Mouse (Mus musculus): ENCODE measurements around the gene Trim10. TPM values are rescaled to one million over a fixed set of nuclear protein-coding genes. Genes with fewer than 3 reads are reported as not detected.

The Trim10 gene
- polyA plus RNA-seq, 2 experiments: 0.91 to 2.7 TPM

DNA sequence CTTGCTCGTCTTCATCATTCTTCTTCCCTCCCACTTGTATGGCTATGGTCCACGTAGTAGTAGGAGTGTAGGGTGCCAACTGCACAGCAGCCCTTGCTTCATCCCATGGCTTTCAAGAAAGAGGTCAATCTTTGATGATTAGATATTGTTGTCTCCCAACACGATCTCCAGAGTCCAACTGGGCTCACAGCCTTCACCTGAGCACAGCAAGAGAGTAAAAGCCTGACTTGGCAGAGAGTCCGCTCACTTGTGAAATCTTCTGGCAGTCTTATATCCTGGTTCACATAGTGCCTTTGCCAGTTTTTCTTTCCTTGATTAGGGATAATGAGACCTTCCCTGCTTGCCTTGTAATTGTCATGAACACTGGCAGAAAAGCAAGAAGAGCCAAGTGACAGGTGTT is 13.1 kb upstream of the Trim10 start:
- no peak for TF ChIP-seq POLR2A (IDR thresholded peaks at IDR 0.05; ENCODE audit: borderline replicate concordance, extremely low read depth, insufficient read depth, insufficient read length)
- H3K27ac ChIP-seq (replicated peaks; ENCODE audit: low read depth, low read length): no peak overlapping the region
- no peak overlapping the region for H3K4me2 ChIP-seq (replicated peaks; ENCODE audit: low read depth, low read length, severe bottlenecking)
- no peak overlapping the region for H3K4me3 ChIP-seq (replicated peaks; ENCODE audit: low read length)
- H3K36me3 ChIP-seq (ENCODE audit: control insufficient read depth, insufficient read depth, low read length): peaks cover 86% of the 10 kb centered on the region
- 94% methylated on average over 4 of the region's 4 CpGs for WGBS
- no peak overlapping the region for H3K9ac ChIP-seq (ENCODE audit: low read depth, low read length, severe bottlenecking)
- no peaks in the 10 kb centered on the region for H3K4me1 ChIP-seq (ENCODE audit: control insufficient read depth, insufficient read depth, low read length)
- H3K9me3 ChIP-seq (ENCODE audit: control insufficient read depth, low read length): no peaks in the 10 kb centered on the region
- DNase-seq (ENCODE audit: low spot score): no peak
- ATAC-seq (ENCODE audit: low FRiP score, low read depth): no peak
- H3K27me3 ChIP-seq (ENCODE audit: control insufficient read depth, insufficient read depth, low read length): no peaks in the 10 kb centered on the region

DNA sequence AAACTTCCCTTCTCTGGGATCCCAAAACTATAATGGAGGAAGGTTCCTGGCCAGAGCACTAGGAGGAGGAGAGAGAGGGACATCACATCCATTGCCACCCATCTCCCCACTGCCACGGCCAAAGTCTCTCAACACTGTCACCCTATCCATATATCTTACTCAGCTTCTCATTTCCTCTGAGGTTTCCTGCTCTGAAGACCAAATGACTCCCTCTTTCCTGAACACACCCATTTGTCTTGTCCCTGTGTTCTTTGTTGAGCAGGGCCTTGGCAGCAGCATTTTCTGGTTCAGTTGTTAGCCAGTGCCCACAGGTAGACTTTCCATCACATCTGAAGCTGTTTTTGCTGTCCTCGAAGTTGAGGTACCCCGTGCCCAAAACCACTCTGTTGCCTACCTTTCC is 11.2 kb upstream of the Trim10 start:
- H3K9me3 ChIP-seq (ENCODE audit: control insufficient read depth, low read length): no peaks in the 10 kb centered on the region
- no peak for TF ChIP-seq POLR2A (IDR thresholded peaks at IDR 0.05; ENCODE audit: borderline replicate concordance, extremely low read depth, insufficient read depth, insufficient read length)
- DNase-seq (ENCODE audit: low spot score) (no peak), ATAC-seq (ENCODE audit: low FRiP score, low read depth) (no peak)
- no peak overlapping the region for H3K4me2 ChIP-seq (replicated peaks; ENCODE audit: low read depth, low read length, severe bottlenecking)
- H3K4me3 ChIP-seq (replicated peaks; ENCODE audit: low read length): no peak overlapping the region
- no peak overlapping the region for H3K27ac ChIP-seq (replicated peaks; ENCODE audit: low read depth, low read length)
- H3K36me3 ChIP-seq (ENCODE audit: control insufficient read depth, insufficient read depth, low read length): peaks cover 67% of the 10 kb centered on the region
- H3K9ac ChIP-seq (ENCODE audit: low read depth, low read length, severe bottlenecking): no peak overlapping the region
- 89% methylated on average over 3 of the region's 3 CpGs for WGBS
- no peaks in the 10 kb centered on the region for H3K4me1 ChIP-seq (ENCODE audit: control insufficient read depth, insufficient read depth, low read length)
- H3K27me3 ChIP-seq (ENCODE audit: control insufficient read depth, insufficient read depth, low read length): no peaks in the 10 kb centered on the region

DNA sequence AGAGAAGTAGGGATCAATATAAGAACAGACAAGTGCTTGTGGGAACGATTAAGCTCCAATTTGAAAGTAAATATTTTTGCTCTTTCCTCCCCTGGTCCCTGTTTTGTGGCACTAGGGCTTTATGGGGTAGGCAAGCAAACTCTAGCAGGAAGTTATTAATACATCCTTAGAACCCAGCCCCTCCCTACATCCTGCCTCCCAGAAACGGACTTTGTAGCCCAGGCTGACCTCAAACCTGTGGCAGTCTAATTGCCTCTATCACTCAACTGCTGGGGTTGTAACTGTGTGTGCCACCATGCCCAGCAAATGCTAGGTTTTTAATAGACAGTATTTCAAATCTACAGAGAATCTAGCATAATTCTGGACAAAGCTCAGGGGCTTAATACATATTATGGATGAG is 7.7 kb upstream of the Trim10 start:
- H3K36me3 ChIP-seq (ENCODE audit: control insufficient read depth, insufficient read depth, low read length): peaks cover 33% of the 10 kb centered on the region
- no peak overlapping the region for H3K27ac ChIP-seq (replicated peaks; ENCODE audit: low read depth, low read length)
- ATAC-seq (ENCODE audit: low FRiP score, low read depth): no peak
- H3K4me1 ChIP-seq (ENCODE audit: control insufficient read depth, insufficient read depth, low read length): no peaks in the 10 kb centered on the region
- H3K4me3 ChIP-seq (replicated peaks; ENCODE audit: low read length): no peak overlapping the region
- no peak for TF ChIP-seq POLR2A (IDR thresholded peaks at IDR 0.05; ENCODE audit: borderline replicate concordance, extremely low read depth, insufficient read depth, insufficient read length)
- DNase-seq (ENCODE audit: low spot score): no peak
- H3K27me3 ChIP-seq (ENCODE audit: control insufficient read depth, insufficient read depth, low read length): peaks cover 5% of the 10 kb centered on the region; the same call in 1 of the 2 replicates
- WGBS: 37% methylated on average over 2 of the region's 2 CpGs
- H3K9me3 ChIP-seq (ENCODE audit: control insufficient read depth, low read length): no peaks in the 10 kb centered on the region
- H3K9ac ChIP-seq (ENCODE audit: low read depth, low read length, severe bottlenecking): no peak overlapping the region
- no peak overlapping the region for H3K4me2 ChIP-seq (replicated peaks; ENCODE audit: low read depth, low read length, severe bottlenecking)

DNA sequence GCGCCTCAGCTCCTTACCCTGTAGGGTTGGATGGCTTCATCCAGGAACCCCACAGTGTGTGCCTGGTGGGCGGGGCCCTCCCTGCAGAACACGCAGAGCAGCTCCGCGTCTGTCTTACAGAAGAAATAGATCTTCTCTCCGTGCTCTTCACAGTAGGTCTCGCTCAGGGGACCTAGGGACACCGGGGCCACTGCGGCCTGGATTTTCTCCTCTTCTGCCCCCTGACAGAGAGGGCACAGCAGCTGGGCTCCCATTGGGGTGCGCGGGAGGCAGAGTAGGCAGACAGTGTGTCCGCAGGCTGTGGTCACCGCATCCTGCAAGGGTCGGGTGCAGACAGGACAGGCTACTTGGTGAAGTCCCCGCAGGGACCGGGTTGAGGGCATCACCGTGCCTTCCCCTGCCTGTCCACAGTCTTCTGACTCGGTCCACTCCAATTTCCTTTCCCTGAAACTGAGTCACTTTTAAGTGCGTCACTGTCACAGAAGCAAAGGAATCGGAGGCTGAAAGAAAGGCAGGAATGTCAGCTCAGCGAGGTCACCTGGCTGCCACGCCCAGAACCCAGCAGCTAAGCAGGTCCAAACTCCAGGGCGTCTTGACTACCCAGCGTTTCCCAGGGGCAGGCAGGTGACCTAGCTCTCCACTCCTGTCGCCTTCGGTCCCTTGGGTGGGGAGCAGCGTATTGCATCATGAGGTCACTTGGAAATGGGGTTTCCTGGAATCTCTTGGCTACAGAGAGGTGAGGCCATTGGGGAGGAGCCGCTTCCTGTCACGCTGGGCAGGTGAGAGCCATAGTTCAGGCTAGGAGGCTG is 2.5 kb upstream of the Trim10 start, which contains the start of gene Trim15:
TSS of gene Trim15 (minus strand) at position 492 of the 809 bp plus-strand sequence.
- DNase-seq (ENCODE audit: low spot score) (no peak), ATAC-seq (ENCODE audit: low FRiP score, low read depth) (no peak)
- H3K27ac ChIP-seq (replicated peaks; ENCODE audit: low read depth, low read length): no peak within 1 kb of the TSS
- H3K9me3 ChIP-seq (ENCODE audit: control insufficient read depth, low read length): no peaks in the 10 kb centered on the region
- 12% methylated on average over 29 of the region's 29 CpGs for WGBS
- no peak for TF ChIP-seq POLR2A (IDR thresholded peaks at IDR 0.05; ENCODE audit: borderline replicate concordance, extremely low read depth, insufficient read depth, insufficient read length)
- no peak within 1 kb of the TSS for H3K9ac ChIP-seq (ENCODE audit: low read depth, low read length, severe bottlenecking)
- no peaks in the 10 kb centered on the region for H3K36me3 ChIP-seq (ENCODE audit: control insufficient read depth, insufficient read depth, low read length)
- H3K27me3 ChIP-seq (ENCODE audit: control insufficient read depth, insufficient read depth, low read length): peaks cover 12% of the 10 kb centered on the region; the same call in 1 of the 2 replicates
- H3K4me2 ChIP-seq (replicated peaks; ENCODE audit: low read depth, low read length, severe bottlenecking): no peak within 1 kb of the TSS
- H3K4me3 ChIP-seq (replicated peaks; ENCODE audit: low read length): no peak within 1 kb of the TSS
- no peaks in the 10 kb centered on the region for H3K4me1 ChIP-seq (ENCODE audit: control insufficient read depth, insufficient read depth, low read length)

DNA sequence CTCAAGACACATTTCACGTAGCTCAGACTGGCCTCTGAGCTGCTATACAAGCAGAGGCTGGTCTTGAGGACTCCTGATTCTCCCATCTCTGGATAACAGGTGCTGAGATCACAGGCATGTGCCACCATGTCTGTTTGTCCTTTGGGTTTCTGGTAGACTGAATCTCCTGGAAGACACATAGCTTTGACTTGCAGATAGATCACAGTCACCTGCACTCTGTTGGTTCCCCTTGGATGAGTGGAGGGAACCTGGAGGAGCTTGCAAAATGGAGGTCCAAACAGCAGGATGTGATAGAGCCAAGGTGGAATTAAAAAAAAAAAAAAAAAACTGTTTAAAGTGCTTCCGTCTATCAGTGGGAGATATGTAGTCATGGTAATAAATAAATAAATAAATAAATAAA is 538 bp upstream of the Trim10 start:
- H3K4me1 ChIP-seq (ENCODE audit: control insufficient read depth, insufficient read depth, low read length): no peaks in the 10 kb centered on the region
- H3K36me3 ChIP-seq (ENCODE audit: control insufficient read depth, insufficient read depth, low read length): no peaks in the 10 kb centered on the region
- ATAC-seq (ENCODE audit: low FRiP score, low read depth): no peak
- no peak for TF ChIP-seq POLR2A (IDR thresholded peaks at IDR 0.05; ENCODE audit: borderline replicate concordance, extremely low read depth, insufficient read depth, insufficient read length)
- no peaks in the 10 kb centered on the region for H3K9me3 ChIP-seq (ENCODE audit: control insufficient read depth, low read length)
- no peak overlapping the region for H3K4me2 ChIP-seq (replicated peaks; ENCODE audit: low read depth, low read length, severe bottlenecking)
- no peak overlapping the region for H3K4me3 ChIP-seq (replicated peaks; ENCODE audit: low read length)
- peaks cover 12% of the 10 kb centered on the region; the same call in 1 of the 2 replicates for H3K27me3 ChIP-seq (ENCODE audit: control insufficient read depth, insufficient read depth, low read length)
- 89% methylated on average over 2 of the region's 2 CpGs for WGBS
- no peak for DNase-seq (ENCODE audit: low spot score)
- H3K27ac ChIP-seq (replicated peaks; ENCODE audit: low read depth, low read length): no peak overlapping the region
- no peak overlapping the region for H3K9ac ChIP-seq (ENCODE audit: low read depth, low read length, severe bottlenecking)

Measured in limb, embryonic 14.5 days (tissue).